Mouse (Mus musculus) bone marrow, adult 2 months (tissue): ENCODE results near the gene Kcnj16. TPM values are rescaled to one million over a fixed set of nuclear protein-coding genes. Genes with fewer than 3 reads are reported as not detected.

Experiments used
- H3K27ac ChIP-seq: fragments of 200-500 bp; 2 replicates; pipeline ENCODE4 v1.5.1; 2012; ENCODE audit warnings: low read depth, mild to moderate bottlenecking, control low read depth, inconsistent platforms, low read length; ENCODE audit not compliant: control insufficient read depth, poor library complexity, insufficient read depth
- H3K4me1 ChIP-seq: fragments of 200-500 bp; 2 replicates; pipeline ENCODE4 v1.6.1; 2011; ENCODE audit warnings: low read length; ENCODE audit not compliant: control insufficient read depth, insufficient read depth
- H3K4me3 ChIP-seq: fragments of 200-500 bp; replicated peaks from 2 replicates; pipeline ENCODE3; 2011; ENCODE audit warnings: mild to moderate bottlenecking, low read depth, low read length, control low read depth; ENCODE audit not compliant: control insufficient read depth
- CTCF ChIP-seq: fragments of 200-500 bp; IDR thresholded peaks from 2 replicates; pipeline ENCODE4 v1.5.1; 2011; ENCODE audit warnings: low read length, control low read depth; ENCODE audit not compliant: control insufficient read depth, insufficient read depth
- POLR2A ChIP-seq: fragments of 200-500 bp; IDR thresholded peaks from 2 replicates; pipeline ENCODE4 v1.6.1; 2011; ENCODE audit warnings: low read depth, mild to moderate bottlenecking, control low read depth, low read length, borderline replicate concordance; ENCODE audit not compliant: control insufficient read depth
- WGBS: fragments of 180-500 bp; shearing (Covaris S2); methylation state at CpG from one replicate; pipeline ENCODE4 v1.1.7; 2018; 5-methylcytosine and 5-hydroxymethylcytosine counted together
- polyA plus RNA-seq: library from polyadenylated mRNA; stranded (reverse); fragments of >200 nt; gene quantifications from 2 replicates; pipeline ENCODE4 v1.2.4, GENCODE M21; 2011; ENCODE audit warnings: low replicate concordance; ENCODE audit not compliant: missing spikeins, insufficient read depth, insufficient read length

The Kcnj16 gene
- polyA plus RNA-seq, 1 experiment: 1.2 TPM

- WGBS: 1% methylated on average over 28 of the region's 28 CpGs
- TF ChIP-seq POLR2A (peak; percentile 81), CTCF (no peak)
These were observed 97.9 kb downstream of the Kcnj16 start, which contains the start of gene Kcnj2 for GRCm38 (mm10) chr11:111065635-111066298. Gene Kcnj2, plus strand, starts transcription at chr11:111066164.

GRCm38 (mm10) chr11:111066299-111066691 is 98.5 kb downstream of the Kcnj16 start:
- WGBS: under 1% methylated on average over 9 of the region's 9 CpGs

More at GRCm38 (mm10) chr11:111065635-111066298, 97.9 kb downstream of the Kcnj16 start, which contains the start of gene Kcnj2:
- Histone ChIP-seq H3K4me3 (peak within 1 kb of the TSS; percentile 64), H3K4me1 (peaks cover 1% of the 10 kb centered on the region; the same call in 1 of the 2 replicates), H3K27ac (peak within 1 kb of the TSS; percentile 41)

DNA sequence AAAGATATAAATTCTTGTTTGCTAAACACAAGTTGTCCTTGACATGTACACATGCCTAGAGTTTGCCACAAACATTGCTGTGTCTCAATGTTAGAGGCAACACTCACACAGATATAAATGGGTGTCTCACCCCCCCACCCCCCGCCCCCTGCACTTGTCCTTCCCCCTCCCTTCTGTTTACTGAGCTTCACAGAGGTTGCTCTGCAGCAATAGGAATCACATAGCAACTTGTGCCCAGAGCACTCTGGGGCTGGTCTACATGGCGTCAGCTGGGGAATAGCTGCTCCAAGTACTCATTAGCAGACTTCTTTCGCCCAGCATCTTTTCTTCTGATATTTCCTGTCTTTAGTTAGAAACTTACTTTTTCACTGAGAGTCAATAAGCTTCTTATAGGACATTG is 100.0 kb downstream of the Kcnj16 start:
- TF ChIP-seq CTCF: no peak
- TF ChIP-seq POLR2A: no peak
- 80% methylated on average over 3 of the region's 3 CpGs for WGBS

More at GRCm38 (mm10) chr11:111066299-111066691, 98.5 kb downstream of the Kcnj16 start:
- Histone ChIP-seq H3K4me1 (peaks cover 1% of the 10 kb centered on the region; the same call in 1 of the 2 replicates), H3K27ac (peak overlapping the region; percentile 41; the same call in 1 of the 2 replicates), H3K4me3 (peak overlapping the region; percentile 64)
- TF ChIP-seq CTCF (no peak), POLR2A (no peak)

GRCm38 (mm10) chr11:111070460-111070859 is 102.6 kb downstream of the Kcnj16 start:
- TF ChIP-seq CTCF: no peak
- TF ChIP-seq POLR2A: no peak
- no peaks in the 10 kb centered on the region for H3K4me1 ChIP-seq
- no peak overlapping the region for H3K27ac ChIP-seq
- no peak overlapping the region for H3K4me3 ChIP-seq

More for the DNA sequence above, 100.0 kb downstream of the Kcnj16 start:
- Histone ChIP-seq H3K4me3 (no peak overlapping the region), H3K4me1 (peaks cover 1% of the 10 kb centered on the region; the same call in 1 of the 2 replicates), H3K27ac (no peak overlapping the region)

- Histone ChIP-seq H3K4me1 (no peaks in the 10 kb centered on the region), H3K27ac (no peak overlapping the region), H3K4me3 (no peak overlapping the region)
- no peak for TF ChIP-seq POLR2A
- TF ChIP-seq CTCF: no peak
These were observed 106.3 kb downstream of the Kcnj16 start for GRCm38 (mm10) chr11:111074131-111074530.

Other genes starting within 250 kb of the Kcnj16 start
- gene Kcnj2, start 98.1 kb downstream of the Kcnj16 start, polyA plus RNA-seq: 0.65 and 2.9 TPM in 2 replicates